Mouse (Mus musculus) forebrain, embryonic 11.5 days (tissue): Measurements from ENCODE around the gene Phf5a. TPM values are rescaled to one million over a fixed set of nuclear protein-coding genes. Genes with fewer than 3 reads are reported as not detected.
A peak's percentile ranks its signal among the peaks of the same experiment; 100 is the strongest.

Source experiments
- ATAC-seq: fragments of 200-750 bp; cut with Nextera tagmentation; replicated peaks from 2 replicates; pipeline ENCODE4 v1.8.0; 2017; ENCODE audit warnings: moderate TSS enrichment; ENCODE audit not compliant: low FRiP score
- DNase-seq: peaks from one replicate; pipeline ENCODE4 v3.0.0-alpha.2; 2017; ENCODE audit warnings: low spot score
- H3K27ac ChIP-seq: fragments of 300-500 bp; sonication (generic); 2 replicates; pipeline ENCODE4 v1.5.1; 2014; ENCODE audit warnings: low read depth, low read length
- H3K27me3 ChIP-seq: fragments of 300-500 bp; sonication (generic); 2 replicates; pipeline ENCODE4 v1.6.1; 2014; ENCODE audit warnings: mild to moderate bottlenecking, low read length, mixed read lengths; ENCODE audit not compliant: control insufficient read depth, insufficient read depth
- H3K36me3 ChIP-seq: fragments of 300-500 bp; sonication (generic); 2 replicates; pipeline ENCODE4 v1.6.1; 2014; ENCODE audit warnings: mild to moderate bottlenecking, low read length, moderate library complexity, mixed read lengths; ENCODE audit not compliant: control insufficient read depth, insufficient read depth
- H3K4me1 ChIP-seq: fragments of 300-500 bp; sonication (generic); replicated peaks from 2 replicates; pipeline ENCODE4 v1.6.1; 2014; ENCODE audit warnings: low read length, mixed read lengths; ENCODE audit not compliant: control insufficient read depth, insufficient read depth
- H3K4me2 ChIP-seq: fragments of 300-500 bp; sonication (generic); 2 replicates; pipeline ENCODE4 v1.6.1; 2014; ENCODE audit warnings: low read depth, mild to moderate bottlenecking, low read length, moderate library complexity, mixed read lengths; ENCODE audit not compliant: severe bottlenecking
- H3K4me3 ChIP-seq: fragments of 300-500 bp; sonication (generic); 2 replicates; pipeline ENCODE4 v1.5.1; 2014; ENCODE audit warnings: low read depth, low read length
- H3K9ac ChIP-seq: fragments of 300-500 bp; sonication (generic); 2 replicates; pipeline ENCODE4 v1.6.1; 2014; ENCODE audit warnings: low read length
- H3K9me3 ChIP-seq: fragments of 300-500 bp; sonication (generic); 2 replicates; pipeline ENCODE4 v1.6.1; 2016; ENCODE audit warnings: low read length, mixed read lengths; ENCODE audit not compliant: control insufficient read depth
- WGBS: fragments of 180-500 bp; shearing (Covaris S2); extraction: QIAGEN DNeasy Blood & Tissue Kit; methylation state at CpG from one replicate; pipeline ENCODE4 v1.1.7; 2014; 5-methylcytosine and 5-hydroxymethylcytosine counted together
- polyA plus RNA-seq: library from polyadenylated mRNA; unstranded; fragments of >200 nt; fragmentation: Nextera tagmentation; extraction: Ambion mirVana; gene quantifications from 2 replicates; pipeline ENCODE4 v1.2.1, GENCODE M21; 2014

The Phf5a gene
- polyA plus RNA-seq, 1 experiment from 2014 or later: 186 TPM

DNA sequence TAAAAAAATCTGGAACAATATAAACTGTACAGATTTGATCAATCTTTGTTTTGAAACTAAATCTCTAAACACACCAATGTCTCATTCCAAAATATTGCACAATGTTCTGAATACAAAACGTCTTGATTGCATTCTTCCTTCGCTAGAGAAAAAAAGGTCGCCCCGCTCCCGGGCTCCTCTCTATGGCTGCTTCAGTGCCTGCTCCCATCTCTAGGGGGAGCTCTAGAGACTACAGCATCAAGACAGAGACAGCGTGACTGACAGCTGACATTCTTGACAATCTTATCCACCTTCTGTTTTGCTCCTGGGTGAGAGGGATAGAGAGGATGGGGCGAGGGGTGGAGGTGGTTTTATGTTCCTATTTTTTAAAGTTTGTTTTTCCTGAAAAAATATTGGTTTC, 23.4 kb downstream of the Phf5a start:
- peaks cover 6% of the 10 kb centered on the region; the same call in 1 of the 2 replicates for H3K36me3 ChIP-seq

DNA sequence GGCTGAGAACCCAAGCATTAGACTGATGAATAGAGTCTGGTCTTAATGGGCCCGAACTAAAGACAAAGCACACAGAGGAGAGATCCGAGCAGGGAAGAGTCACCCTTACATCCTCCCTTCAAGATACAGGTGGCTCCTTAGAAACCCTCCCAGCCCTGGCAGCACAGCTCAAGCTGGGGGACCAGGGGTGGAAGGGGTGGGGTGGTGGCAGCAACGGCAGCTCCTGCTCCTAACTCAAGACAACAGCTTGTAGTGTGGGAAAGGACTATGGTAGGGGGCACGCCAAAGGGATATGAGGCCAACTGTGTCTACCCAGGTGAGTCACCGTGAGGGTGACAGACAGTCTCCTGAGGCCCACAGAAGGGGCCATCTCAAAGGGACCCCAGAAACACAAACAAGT, 23.9 kb downstream of the Phf5a start:
- Histone ChIP-seq H3K4me3 (no peak overlapping the region), H3K4me2 (no peak overlapping the region), H3K9me3 (no peaks in the 10 kb centered on the region), H3K27me3 (no peaks in the 10 kb centered on the region), H3K9ac (no peak overlapping the region), H3K4me1 (no peaks in the 10 kb centered on the region), H3K27ac (no peak overlapping the region), H3K36me3 (peaks cover 6% of the 10 kb centered on the region; the same call in 1 of the 2 replicates)
- WGBS: 88% methylated on average over 5 of the region's 5 CpGs
- no peak for ATAC-seq
- DNase-seq: no peak

More for the DNA sequence above, 23.4 kb downstream of the Phf5a start:
- no peak overlapping the region for H3K27ac ChIP-seq
- DNase-seq (peak; percentile 64), ATAC-seq (no peak)
- no peak overlapping the region for H3K9ac ChIP-seq
- no peak overlapping the region for H3K4me3 ChIP-seq
- no peaks in the 10 kb centered on the region for H3K27me3 ChIP-seq
- H3K4me1 ChIP-seq: no peaks in the 10 kb centered on the region
- 45% methylated on average over 7 of the region's 7 CpGs for WGBS
- H3K9me3 ChIP-seq: no peaks in the 10 kb centered on the region
- no peak overlapping the region for H3K4me2 ChIP-seq

DNA sequence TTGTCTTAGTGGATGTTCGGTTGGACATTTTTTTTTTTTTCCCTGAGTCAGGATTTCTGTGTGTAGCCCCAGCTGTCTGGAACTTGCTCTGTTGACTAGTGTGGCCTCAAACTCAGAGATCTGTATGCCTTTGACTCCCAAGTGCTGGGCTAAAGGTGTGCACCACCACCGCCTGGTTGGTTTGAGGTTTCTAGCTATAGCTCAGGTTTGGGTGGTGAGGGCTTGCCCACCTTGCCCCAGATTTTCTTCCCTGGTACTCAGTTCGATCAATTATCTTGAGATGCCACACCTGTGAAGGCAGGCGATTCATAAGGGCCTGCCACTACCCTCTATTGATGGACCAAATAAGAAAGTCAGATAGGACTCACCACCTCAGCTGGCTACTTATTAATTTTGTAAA, 24.6 kb downstream of the Phf5a start:
- H3K4me1 ChIP-seq: no peaks in the 10 kb centered on the region
- 89% methylated on average over 4 of the region's 4 CpGs for WGBS
- peaks cover 6% of the 10 kb centered on the region; the same call in 1 of the 2 replicates for H3K36me3 ChIP-seq
- H3K9me3 ChIP-seq: no peaks in the 10 kb centered on the region
- no peak for DNase-seq
- H3K4me3 ChIP-seq: no peak overlapping the region
- H3K4me2 ChIP-seq: no peak overlapping the region
- ATAC-seq: no peak
- no peaks in the 10 kb centered on the region for H3K27me3 ChIP-seq
- H3K27ac ChIP-seq: no peak overlapping the region
- no peak overlapping the region for H3K9ac ChIP-seq

DNA sequence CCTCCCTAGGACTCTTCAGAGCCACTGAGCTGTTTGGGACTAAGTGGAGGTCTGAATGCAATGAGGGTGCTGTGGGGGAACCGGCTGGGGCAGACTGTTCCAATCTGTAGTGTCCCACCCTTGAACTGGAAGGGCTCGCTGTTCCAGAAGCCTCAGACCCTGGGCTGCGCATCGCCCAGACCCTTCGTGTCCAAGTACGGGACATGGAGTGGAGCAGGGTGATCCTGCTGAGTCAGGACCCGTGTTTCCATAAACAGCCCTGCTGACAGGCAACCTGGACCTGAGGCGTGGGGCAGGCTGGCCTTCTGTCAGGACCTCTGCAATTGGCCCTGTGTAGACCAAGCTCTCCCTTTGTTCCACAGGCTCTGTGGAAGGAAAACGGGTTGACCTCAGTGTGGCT, 25.0 kb downstream of the Phf5a start:
- Histone ChIP-seq H3K27me3 (no peaks in the 10 kb centered on the region), H3K9me3 (no peaks in the 10 kb centered on the region), H3K4me2 (no peak overlapping the region), H3K36me3 (peaks cover 6% of the 10 kb centered on the region; the same call in 1 of the 2 replicates), H3K4me1 (no peaks in the 10 kb centered on the region), H3K27ac (no peak overlapping the region), H3K9ac (no peak overlapping the region), H3K4me3 (no peak overlapping the region)
- no peak for ATAC-seq
- WGBS: 90% methylated on average over 9 of the region's 9 CpGs
- no peak for DNase-seq

DNA sequence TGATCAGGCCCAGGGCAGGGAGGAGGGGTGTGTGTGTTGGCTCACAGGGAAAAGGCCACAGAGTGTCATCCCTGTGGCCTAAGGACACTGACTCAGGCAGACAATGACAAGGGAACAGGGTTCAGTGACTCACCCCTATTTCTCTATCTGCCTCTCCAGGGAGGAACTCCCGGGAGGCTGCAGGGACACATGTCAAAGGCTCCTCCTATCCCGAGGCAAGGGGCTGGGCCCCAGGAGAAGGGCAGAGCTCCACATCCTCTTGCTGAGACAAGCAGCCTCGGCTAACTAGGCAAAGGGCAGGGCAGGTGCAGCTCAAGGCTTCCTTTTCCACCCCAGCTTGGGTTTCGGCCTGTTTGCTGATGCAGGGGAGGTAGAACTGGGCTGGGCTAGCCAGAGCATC, 26.0 kb downstream of the Phf5a start:
- Histone ChIP-seq H3K4me2 (no peak overlapping the region), H3K36me3 (peaks cover 2% of the 10 kb centered on the region; the same call in 1 of the 2 replicates), H3K9ac (no peak overlapping the region), H3K27ac (no peak overlapping the region), H3K27me3 (no peaks in the 10 kb centered on the region), H3K4me1 (no peaks in the 10 kb centered on the region), H3K9me3 (no peaks in the 10 kb centered on the region), H3K4me3 (no peak overlapping the region)
- DNase-seq (no peak), ATAC-seq (no peak)
- WGBS: 35% methylated on average over 4 of the region's 4 CpGs

DNA sequence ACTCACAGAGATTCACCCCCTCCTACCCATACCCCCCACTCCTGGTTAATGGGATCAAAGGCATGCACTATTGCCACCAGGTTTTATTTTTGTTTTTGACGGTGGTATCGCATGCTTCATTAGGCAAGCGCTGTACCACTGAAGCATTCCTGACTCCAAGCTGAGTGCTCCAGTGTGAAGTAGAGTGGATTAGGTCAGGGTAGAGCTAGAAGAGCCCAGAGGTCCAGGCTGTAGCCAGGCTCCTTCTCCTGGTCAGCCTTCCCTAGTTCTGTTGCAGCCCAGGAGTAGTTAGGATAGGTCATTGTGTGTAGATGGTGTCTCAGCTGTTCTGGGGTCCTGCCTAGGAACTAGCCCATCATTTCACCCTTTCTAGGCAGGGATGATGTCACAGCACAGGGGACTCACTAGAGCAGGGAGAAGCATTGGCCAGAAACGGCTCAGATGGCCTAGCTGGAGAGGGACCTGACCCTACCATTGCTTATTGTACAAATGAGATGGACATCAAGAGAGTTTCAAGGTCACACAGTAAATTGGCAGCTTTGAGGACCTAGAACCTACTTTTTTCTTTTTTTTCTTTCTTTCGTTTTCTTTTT, 26.6 kb downstream of the Phf5a start:
- no peaks in the 10 kb centered on the region for H3K9me3 ChIP-seq
- no peak overlapping the region for H3K27ac ChIP-seq
- no peaks in the 10 kb centered on the region for H3K4me1 ChIP-seq
- H3K4me3 ChIP-seq: no peak overlapping the region
- H3K27me3 ChIP-seq: no peaks in the 10 kb centered on the region
- ATAC-seq: no peak
- no peak overlapping the region for H3K4me2 ChIP-seq
- no peak for DNase-seq
- H3K36me3 ChIP-seq: no peaks in the 10 kb centered on the region; the same call in 1 of the 2 replicates
- no peak overlapping the region for H3K9ac ChIP-seq
- WGBS: 64% methylated on average over 5 of the region's 5 CpGs

DNA sequence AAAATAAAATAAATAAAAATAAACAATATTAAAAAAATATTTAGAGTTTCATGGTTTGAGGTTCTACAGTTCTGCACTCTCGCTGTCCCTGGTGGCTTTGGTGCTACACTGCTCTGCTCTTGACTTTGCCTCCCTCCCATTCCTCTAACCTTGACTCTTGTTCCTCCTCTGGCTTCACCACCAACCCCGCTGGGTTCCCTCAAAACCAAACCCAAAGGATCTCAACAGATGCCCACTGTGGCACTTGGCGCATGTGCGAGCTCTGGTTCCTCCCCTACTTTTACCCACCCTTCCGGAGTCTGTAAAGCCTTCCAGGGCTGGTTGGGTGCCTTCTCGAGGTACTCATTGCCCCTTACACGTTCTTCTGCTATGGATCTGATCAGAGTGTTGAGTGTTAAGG, 29.4 kb downstream of the Phf5a start:
- no peaks in the 10 kb centered on the region for H3K27me3 ChIP-seq
- H3K9ac ChIP-seq: no peak overlapping the region
- H3K9me3 ChIP-seq: no peaks in the 10 kb centered on the region
- no peaks in the 10 kb centered on the region for H3K4me1 ChIP-seq
- H3K4me3 ChIP-seq: no peak overlapping the region
- 91% methylated on average over 7 of the region's 7 CpGs for WGBS
- no peak overlapping the region for H3K27ac ChIP-seq
- no peak for ATAC-seq
- H3K36me3 ChIP-seq: no peaks in the 10 kb centered on the region
- DNase-seq: no peak
- no peak overlapping the region for H3K4me2 ChIP-seq

DNA sequence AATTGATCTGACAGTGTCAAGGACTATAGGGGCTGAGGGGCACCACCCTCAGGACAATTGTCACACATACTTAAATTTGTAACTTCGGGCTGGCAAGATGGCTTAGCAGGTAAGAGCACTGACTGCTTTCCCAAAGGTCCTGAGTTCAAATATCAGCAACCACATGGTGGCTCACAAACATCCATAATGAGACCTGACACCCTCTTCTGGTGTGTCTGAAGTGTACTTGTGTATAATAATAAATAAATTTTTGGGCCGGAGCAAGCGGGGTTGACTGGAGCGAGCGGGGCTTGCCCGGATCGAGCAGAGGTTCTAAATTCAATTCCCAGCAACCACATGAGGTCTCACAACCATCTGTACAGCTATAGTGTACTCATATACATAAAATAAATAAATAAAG, 31.4 kb downstream of the Phf5a start:
- Histone ChIP-seq H3K9me3 (no peaks in the 10 kb centered on the region), H3K27ac (no peak overlapping the region), H3K4me3 (no peak overlapping the region), H3K4me2 (no peak overlapping the region), H3K36me3 (no peaks in the 10 kb centered on the region), H3K9ac (no peak overlapping the region), H3K27me3 (no peaks in the 10 kb centered on the region; the same call in 1 of the 2 replicates), H3K4me1 (0 out of 2 replicates have a peak, but pooled peaks cover 2% of the 10 kb centered on the region)
- WGBS: 93% methylated on average over 7 of the region's 7 CpGs
- no peak for ATAC-seq
- no peak for DNase-seq

DNA sequence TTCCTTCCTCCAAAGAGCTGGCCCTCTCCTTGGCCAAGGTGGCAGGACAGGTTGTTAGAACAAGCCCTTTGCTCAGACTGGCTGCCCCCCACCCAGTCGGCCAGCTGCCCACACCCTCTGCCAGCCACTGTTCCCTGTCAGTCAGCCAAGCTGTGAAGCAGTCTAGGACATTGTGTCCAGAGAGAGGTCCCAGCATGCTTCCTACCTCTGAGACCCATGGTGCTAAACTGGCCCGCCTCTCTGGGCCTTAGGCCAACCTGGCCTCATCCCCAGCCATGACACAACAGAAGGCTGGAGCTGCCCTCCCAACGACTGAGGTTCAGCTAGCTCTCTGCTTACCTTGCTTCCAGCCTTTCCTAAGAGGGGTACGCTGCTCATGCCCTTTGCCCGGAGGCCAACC, 32.1 kb downstream of the Phf5a start:
- DNase-seq: no peak
- Histone ChIP-seq H3K4me2 (no peak overlapping the region), H3K27ac (no peak overlapping the region), H3K4me3 (no peak overlapping the region), H3K9me3 (no peaks in the 10 kb centered on the region), H3K36me3 (no peaks in the 10 kb centered on the region), H3K27me3 (no peaks in the 10 kb centered on the region; the same call in 1 of the 2 replicates), H3K4me1 (0 out of 2 replicates have a peak, but pooled peaks cover 2% of the 10 kb centered on the region), H3K9ac (no peak overlapping the region)
- ATAC-seq: no peak
- 77% methylated on average over 5 of the region's 5 CpGs for WGBS
